Mouse (Mus musculus): ENCODE measurements around the gene Cd300ld4. TPM values are rescaled to one million over a fixed set of nuclear protein-coding genes. Genes with fewer than 3 reads are reported as not detected.
A peak's percentile ranks its signal among the peaks of the same experiment; 100 is the strongest.
"Not testable (repeated sequence)": the region's sequence is repeated elsewhere in the genome, so short reads cannot be mapped to it uniquely, and the experiment has no call there.

The Cd300ld4 gene
- polyA plus RNA-seq, 1 experiment from 2014 or later = not detected

GRCm38 (mm10) chr11:115058701-115059100 is 31.9 kb upstream of the Cd300ld4 start:
- H3K4me3 ChIP-seq (ENCODE audit: low read depth, low read length) = no peak overlapping the region
- no peak overlapping the region for H3K4me2 ChIP-seq (ENCODE audit: low read depth)
- no peak overlapping the region for H3K27ac ChIP-seq (ENCODE audit: low read depth, low read length)
- H3K27me3 ChIP-seq (ENCODE audit: control insufficient read depth, insufficient read depth, low read length) = no peaks in the 10 kb centered on the region
- H3K9me3 ChIP-seq (ENCODE audit: control insufficient read depth, low read length) = no peaks in the 10 kb centered on the region
- WGBS = 74% methylated on average over 4 of the region's 4 CpGs
- no peaks in the 10 kb centered on the region for H3K4me1 ChIP-seq (ENCODE audit: control insufficient read depth, insufficient read depth, low read length)
- no peak for ATAC-seq (ENCODE audit: insufficient read depth, low FRiP score, low TSS enrichment)
- no peak for DNase-seq (ENCODE audit: low spot score)
- H3K36me3 ChIP-seq (ENCODE audit: control insufficient read depth, insufficient read depth, low read length) = no peaks in the 10 kb centered on the region
- no peak overlapping the region for H3K9ac ChIP-seq (ENCODE audit: low read length)

- no peaks in the 10 kb centered on the region for H3K4me1 ChIP-seq (ENCODE audit: control insufficient read depth, insufficient read depth, low read length)
- H3K27ac ChIP-seq (ENCODE audit: low read depth, low read length) = no peak overlapping the region
- no peak for ATAC-seq (ENCODE audit: insufficient read depth, low FRiP score, low TSS enrichment)
- no peaks in the 10 kb centered on the region for H3K9me3 ChIP-seq (ENCODE audit: control insufficient read depth, low read length)
- DNase-seq (ENCODE audit: low spot score) = no peak
- H3K4me3 ChIP-seq (ENCODE audit: low read depth, low read length) = no peak overlapping the region
- no peak overlapping the region for H3K9ac ChIP-seq (ENCODE audit: low read length)
- no peak overlapping the region for H3K4me2 ChIP-seq (ENCODE audit: low read depth)
- H3K27me3 ChIP-seq (ENCODE audit: control insufficient read depth, insufficient read depth, low read length) = no peaks in the 10 kb centered on the region
- no peaks in the 10 kb centered on the region for H3K36me3 ChIP-seq (ENCODE audit: control insufficient read depth, insufficient read depth, low read length)
Measured at GRCm38 (mm10) chr11:115054537-115054936, 27.7 kb upstream of the Cd300ld4 start.

GRCm38 (mm10) chr11:115052991-115053390 is 26.2 kb upstream of the Cd300ld4 start:
- ATAC-seq (ENCODE audit: insufficient read depth, low FRiP score, low TSS enrichment) (no peak), DNase-seq (ENCODE audit: low spot score) (no peak)
- Histone ChIP-seq H3K27me3 (ENCODE audit: control insufficient read depth, insufficient read depth, low read length) (no peaks in the 10 kb centered on the region), H3K36me3 (ENCODE audit: control insufficient read depth, insufficient read depth, low read length) (no peaks in the 10 kb centered on the region), H3K27ac (ENCODE audit: low read depth, low read length) (no peak overlapping the region), H3K4me2 (ENCODE audit: low read depth) (no peak overlapping the region), H3K4me1 (ENCODE audit: control insufficient read depth, insufficient read depth, low read length) (no peaks in the 10 kb centered on the region), H3K4me3 (ENCODE audit: low read depth, low read length) (no peak overlapping the region), H3K9me3 (ENCODE audit: control insufficient read depth, low read length) (no peaks in the 10 kb centered on the region), H3K9ac (ENCODE audit: low read length) (no peak overlapping the region)
- WGBS = 100% methylated on average over 1 of the region's 1 CpGs

GRCm38 (mm10) chr11:115052206-115052605 is 25.4 kb upstream of the Cd300ld4 start:
- Histone ChIP-seq H3K9me3 (ENCODE audit: control insufficient read depth, low read length) (no peaks in the 10 kb centered on the region), H3K27ac (ENCODE audit: low read depth, low read length) (no peak overlapping the region), H3K27me3 (ENCODE audit: control insufficient read depth, insufficient read depth, low read length) (no peaks in the 10 kb centered on the region), H3K9ac (ENCODE audit: low read length) (no peak overlapping the region), H3K4me3 (ENCODE audit: low read depth, low read length) (no peak overlapping the region), H3K4me1 (ENCODE audit: control insufficient read depth, insufficient read depth, low read length) (no peaks in the 10 kb centered on the region), H3K36me3 (ENCODE audit: control insufficient read depth, insufficient read depth, low read length) (no peaks in the 10 kb centered on the region), H3K4me2 (ENCODE audit: low read depth) (no peak overlapping the region)
- WGBS = 6% methylated on average over 9 of the region's 9 CpGs
- DNase-seq (ENCODE audit: low spot score) = peak; percentile 56
- ATAC-seq (ENCODE audit: insufficient read depth, low FRiP score, low TSS enrichment) = no peak

- Histone ChIP-seq H3K9ac (ENCODE audit: low read length) (no peak overlapping the region), H3K4me2 (ENCODE audit: low read depth) (no peak overlapping the region), H3K9me3 (ENCODE audit: control insufficient read depth, low read length) (no peaks in the 10 kb centered on the region), H3K27ac (ENCODE audit: low read depth, low read length) (no peak overlapping the region), H3K27me3 (ENCODE audit: control insufficient read depth, insufficient read depth, low read length) (no peaks in the 10 kb centered on the region), H3K36me3 (ENCODE audit: control insufficient read depth, insufficient read depth, low read length) (no peaks in the 10 kb centered on the region), H3K4me1 (ENCODE audit: control insufficient read depth, insufficient read depth, low read length) (no peaks in the 10 kb centered on the region), H3K4me3 (ENCODE audit: low read depth, low read length) (no peak overlapping the region)
- no peak for ATAC-seq (ENCODE audit: insufficient read depth, low FRiP score, low TSS enrichment)
- WGBS = 40% methylated on average over 3 of the region's 3 CpGs
- no peak for DNase-seq (ENCODE audit: low spot score)
Measured at GRCm38 (mm10) chr11:115049282-115049895, 22.6 kb upstream of the Cd300ld4 start.

GRCm38 (mm10) chr11:115048259-115048658 is 21.4 kb upstream of the Cd300ld4 start, which contains the start of gene Cd300ld3:
TSS of gene Cd300ld3 (minus strand) at chr11:115048409.
- H3K4me2 ChIP-seq (ENCODE audit: low read depth) = no peak within 1 kb of the TSS
- H3K4me3 ChIP-seq (ENCODE audit: low read depth, low read length) = no peak within 1 kb of the TSS
- no peaks in the 10 kb centered on the region for H3K36me3 ChIP-seq (ENCODE audit: control insufficient read depth, insufficient read depth, low read length)
- ATAC-seq (ENCODE audit: insufficient read depth, low FRiP score, low TSS enrichment) (no peak), DNase-seq (ENCODE audit: low spot score) (no peak)
- no peaks in the 10 kb centered on the region for H3K27me3 ChIP-seq (ENCODE audit: control insufficient read depth, insufficient read depth, low read length)
- WGBS = 70% methylated on average over 2 of the region's 2 CpGs
- H3K27ac ChIP-seq (ENCODE audit: low read depth, low read length) = no peak within 1 kb of the TSS
- no peaks in the 10 kb centered on the region for H3K9me3 ChIP-seq (ENCODE audit: control insufficient read depth, low read length)
- H3K9ac ChIP-seq (ENCODE audit: low read length) = no peak within 1 kb of the TSS
- no peaks in the 10 kb centered on the region for H3K4me1 ChIP-seq (ENCODE audit: control insufficient read depth, insufficient read depth, low read length)

- not testable (repeated sequence) for ATAC-seq (ENCODE audit: insufficient read depth, low FRiP score, low TSS enrichment)
Measured at GRCm38 (mm10) chr11:115037669-115038068, 10.9 kb upstream of the Cd300ld4 start, which contains the start of gene Cd300ld5. TSS of gene Cd300ld5 (minus strand) at chr11:115037769.

GRCm38 (mm10) chr11:115016093-115016492 is 10.7 kb downstream of the Cd300ld4 start, which contains the start of gene Cd300ld2:
TSS of gene Cd300ld2 (minus strand) at chr11:115016193.
- not testable (repeated sequence) for H3K27me3 ChIP-seq (ENCODE audit: control insufficient read depth, insufficient read depth, low read length); H3K9ac ChIP-seq (ENCODE audit: low read length); H3K36me3 ChIP-seq (ENCODE audit: control insufficient read depth, insufficient read depth, low read length); H3K27ac ChIP-seq (ENCODE audit: low read depth, low read length); DNase-seq (ENCODE audit: low spot score); H3K4me2 ChIP-seq (ENCODE audit: low read depth); H3K9me3 ChIP-seq (ENCODE audit: control insufficient read depth, low read length); ATAC-seq (ENCODE audit: insufficient read depth, low FRiP score, low TSS enrichment); H3K4me1 ChIP-seq (ENCODE audit: control insufficient read depth, insufficient read depth, low read length); H3K4me3 ChIP-seq (ENCODE audit: low read depth, low read length)
- no CpG with 5 or more reads among the region's 7 CpGs for WGBS

More at GRCm38 (mm10) chr11:115037669-115038068, 10.9 kb upstream of the Cd300ld4 start, which contains the start of gene Cd300ld5:
- not testable (repeated sequence) for H3K4me2 ChIP-seq (ENCODE audit: low read depth); H3K36me3 ChIP-seq (ENCODE audit: control insufficient read depth, insufficient read depth, low read length); H3K9me3 ChIP-seq (ENCODE audit: control insufficient read depth, low read length); H3K4me1 ChIP-seq (ENCODE audit: control insufficient read depth, insufficient read depth, low read length); H3K9ac ChIP-seq (ENCODE audit: low read length); H3K27ac ChIP-seq (ENCODE audit: low read depth, low read length); H3K27me3 ChIP-seq (ENCODE audit: control insufficient read depth, insufficient read depth, low read length); H3K4me3 ChIP-seq (ENCODE audit: low read depth, low read length); DNase-seq (ENCODE audit: low spot score)
- no CpG with 5 or more reads among the region's 6 CpGs for WGBS

GRCm38 (mm10) chr11:115004070-115004469 is 22.7 kb downstream of the Cd300ld4 start:
- DNase-seq (ENCODE audit: low spot score) = no peak
- H3K9me3 ChIP-seq (ENCODE audit: control insufficient read depth, low read length) = no peaks in the 10 kb centered on the region
- 93% methylated on average over 5 of the region's 5 CpGs for WGBS
- no peak for ATAC-seq (ENCODE audit: insufficient read depth, low FRiP score, low TSS enrichment)
- H3K27ac ChIP-seq (ENCODE audit: low read depth, low read length) = no peak overlapping the region
- no peak overlapping the region for H3K9ac ChIP-seq (ENCODE audit: low read length)
- no peak overlapping the region for H3K4me3 ChIP-seq (ENCODE audit: low read depth, low read length)
- no peak overlapping the region for H3K4me2 ChIP-seq (ENCODE audit: low read depth)
- no peaks in the 10 kb centered on the region for H3K27me3 ChIP-seq (ENCODE audit: control insufficient read depth, insufficient read depth, low read length)
- H3K4me1 ChIP-seq (ENCODE audit: control insufficient read depth, insufficient read depth, low read length) = no peaks in the 10 kb centered on the region
- H3K36me3 ChIP-seq (ENCODE audit: control insufficient read depth, insufficient read depth, low read length) = no peaks in the 10 kb centered on the region
